Mouse (Mus musculus) macrophage (primary cell): ENCODE measurements around the gene Pnmt. TPM values are rescaled to one million over a fixed set of nuclear protein-coding genes. Genes with fewer than 3 reads are reported as not detected.

Experiments
- H3K27ac ChIP-seq: fragments of 350-480 bp; formaldehyde crosslinking; 2 replicates; pipeline ENCODE4 v1.9.0; 2021
- H3K36me3 ChIP-seq: fragments of 350-480 bp; formaldehyde crosslinking; 2 replicates; pipeline ENCODE4 v1.9.0; 2021; ENCODE audit errors: inconsistent target
- H3K4me3 ChIP-seq: fragments of 350-480 bp; formaldehyde crosslinking; 2 replicates; pipeline ENCODE4 v1.9.0; 2021; ENCODE audit errors: inconsistent target
- H3K79me2 ChIP-seq: fragments of 350-480 bp; formaldehyde crosslinking; 2 replicates; pipeline ENCODE4 v1.9.0; 2021; ENCODE audit errors: inconsistent target
- WGBS: methylation state at CpG from one replicate; pipeline ENCODE4 v1.1.7; 2026; ENCODE audit warnings: inconsistent platforms; ENCODE audit not compliant: missing documents; 5-methylcytosine and 5-hydroxymethylcytosine counted together
- polyA plus RNA-seq: library from polyadenylated mRNA; stranded (reverse); fragments of 250-400 nt; gene quantifications from 3 replicates; pipeline ENCODE4 v1.2.4, GENCODE M21; 2018; ENCODE audit warnings: inconsistent platforms

Pnmt gene
- polyA plus RNA-seq, 1 experiment from 2014 or later = not detected

GRCm38 (mm10) chr11:98384721-98385637 is 1.3 kb upstream of the Pnmt start:
- Histone ChIP-seq H3K27ac (no peak overlapping the region), H3K79me2 (no peaks in the 10 kb centered on the region), H3K4me3 (no peak overlapping the region), H3K36me3 (peaks cover 11% of the 10 kb centered on the region)
- 77% methylated on average over 8 of the region's 8 CpGs for WGBS

GRCm38 (mm10) chr11:98386596-98386995 is 346 bp downstream of the Pnmt start:
- H3K79me2 ChIP-seq = no peaks in the 10 kb centered on the region
- H3K36me3 ChIP-seq = no peaks in the 10 kb centered on the region
- no peak overlapping the region for H3K27ac ChIP-seq
- no peak overlapping the region for H3K4me3 ChIP-seq
- 21% methylated on average over 24 of the region's 24 CpGs for WGBS

GRCm38 (mm10) chr11:98387056-98387577 is 867 bp downstream of the Pnmt start:
- Histone ChIP-seq H3K27ac (no peak overlapping the region), H3K79me2 (no peaks in the 10 kb centered on the region), H3K36me3 (no peaks in the 10 kb centered on the region), H3K4me3 (no peak overlapping the region)
- 70% methylated on average over 12 of the region's 14 CpGs for whole genome bisulfite sequencing

GRCm38 (mm10) chr11:98388282-98388681 is 2.0 kb downstream of the Pnmt start:
- Histone ChIP-seq H3K4me3 (no peak overlapping the region), H3K79me2 (no peaks in the 10 kb centered on the region), H3K27ac (no peak overlapping the region), H3K36me3 (no peaks in the 10 kb centered on the region)
- WGBS = 92% methylated on average over 9 of the region's 10 CpGs

GRCm38 (mm10) chr11:98389221-98389780 is 3.1 kb downstream of the Pnmt start:
- Histone ChIP-seq H3K4me3 (no peak overlapping the region), H3K36me3 (no peaks in the 10 kb centered on the region), H3K79me2 (no peaks in the 10 kb centered on the region), H3K27ac (no peak overlapping the region)
- WGBS = 20% methylated on average over 9 of the region's 9 CpGs

- Histone ChIP-seq H3K27ac (no peak overlapping the region), H3K4me3 (no peak overlapping the region), H3K79me2 (no peaks in the 10 kb centered on the region), H3K36me3 (no peaks in the 10 kb centered on the region)
- 91% methylated on average over 12 of the region's 12 CpGs for WGBS
Measured at GRCm38 (mm10) chr11:98390141-98390540, 3.9 kb downstream of the Pnmt start.

GRCm38 (mm10) chr11:98392034-98392433 is 5.8 kb downstream of the Pnmt start:
- no peak overlapping the region for H3K4me3 ChIP-seq
- no peaks in the 10 kb centered on the region for H3K79me2 ChIP-seq
- 73% methylated on average over 7 of the region's 8 CpGs for whole genome bisulfite sequencing
- H3K36me3 ChIP-seq = no peaks in the 10 kb centered on the region
- no peak overlapping the region for H3K27ac ChIP-seq

GRCm38 (mm10) chr11:98392645-98393044 is 6.4 kb downstream of the Pnmt start:
- Histone ChIP-seq H3K4me3 (no peak overlapping the region), H3K79me2 (no peaks in the 10 kb centered on the region), H3K36me3 (no peaks in the 10 kb centered on the region), H3K27ac (no peak overlapping the region)
- WGBS = 49% methylated on average over 4 of the region's 4 CpGs

- H3K79me2 ChIP-seq = no peaks in the 10 kb centered on the region
- 35% methylated on average over 6 of the region's 6 CpGs for WGBS
- no peaks in the 10 kb centered on the region for H3K36me3 ChIP-seq
- no peak overlapping the region for H3K4me3 ChIP-seq
- no peak overlapping the region for H3K27ac ChIP-seq
Measured at GRCm38 (mm10) chr11:98393317-98393716, 7.1 kb downstream of the Pnmt start.

- no peak overlapping the region for H3K4me3 ChIP-seq
- no peak overlapping the region for H3K27ac ChIP-seq
- H3K36me3 ChIP-seq = no peaks in the 10 kb centered on the region
- WGBS = 84% methylated on average over 6 of the region's 6 CpGs
- no peaks in the 10 kb centered on the region for H3K79me2 ChIP-seq
Measured at GRCm38 (mm10) chr11:98394301-98394700, 8.1 kb downstream of the Pnmt start.

- H3K79me2 ChIP-seq = no peaks in the 10 kb centered on the region
- WGBS = 54% methylated on average over 4 of the region's 4 CpGs
- no peak overlapping the region for H3K4me3 ChIP-seq
- H3K36me3 ChIP-seq = no peaks in the 10 kb centered on the region
- H3K27ac ChIP-seq = no peak overlapping the region
Measured at GRCm38 (mm10) chr11:98395041-98395440, 8.8 kb downstream of the Pnmt start.

- no peaks in the 10 kb centered on the region for H3K36me3 ChIP-seq
- no peaks in the 10 kb centered on the region for H3K79me2 ChIP-seq
- no peak overlapping the region for H3K27ac ChIP-seq
- H3K4me3 ChIP-seq = no peak overlapping the region
- over 99% methylated on average over 7 of the region's 7 CpGs for WGBS
Measured at GRCm38 (mm10) chr11:98397946-98398345, 11.7 kb downstream of the Pnmt start.

- Histone ChIP-seq H3K36me3 (no peaks in the 10 kb centered on the region), H3K79me2 (no peaks in the 10 kb centered on the region), H3K4me3 (peak within 1 kb of the TSS; percentile 51), H3K27ac (peak within 1 kb of the TSS; percentile 33; the same call in 1 of the 2 replicates)
- 1% methylated on average over 40 of the region's 40 CpGs for WGBS
Measured at GRCm38 (mm10) chr11:98400161-98400726, 14.0 kb downstream of the Pnmt start, which contains the start of gene Pgap3. TSS of gene Pgap3 (minus strand) at chr11:98400490.

- peak overlapping the region; percentile 51 for H3K4me3 ChIP-seq
- H3K79me2 ChIP-seq = no peaks in the 10 kb centered on the region
- H3K36me3 ChIP-seq = no peaks in the 10 kb centered on the region
- 0 out of 2 replicates have a peak overlapping the region, but pooled peaks have one; percentile 33 for H3K27ac ChIP-seq
- WGBS = 63% methylated on average over 2 of the region's 3 CpGs
Measured at GRCm38 (mm10) chr11:98400816-98401215, 14.6 kb downstream of the Pnmt start.

GRCm38 (mm10) chr11:98406621-98407020 is 20.4 kb downstream of the Pnmt start:
- Histone ChIP-seq H3K79me2 (no peaks in the 10 kb centered on the region), H3K27ac (no peak overlapping the region), H3K4me3 (no peak overlapping the region), H3K36me3 (no peaks in the 10 kb centered on the region)
- whole genome bisulfite sequencing = 88% methylated on average over 6 of the region's 6 CpGs
